Mouse (Mus musculus) midbrain, embryonic 16.5 days (tissue): ENCODE results near the gene Arfip1. TPM values are rescaled to one million over a fixed set of nuclear protein-coding genes. Genes with fewer than 3 reads are reported as not detected.
A peak's percentile ranks its signal among the peaks of the same experiment; 100 is the strongest.
"Not testable (repeated sequence)": the region's sequence is repeated elsewhere in the genome, so short reads cannot be mapped to it uniquely, and the experiment has no call there.

ENCODE experiments used
- ATAC-seq: fragments of 200-750 bp; cut with Nextera tagmentation; 2 replicates; pipeline ENCODE4 v1.8.0; 2017; ENCODE audit warnings: moderate TSS enrichment
- H3K27ac ChIP-seq: fragments of 300-500 bp; sonication (generic); 2 replicates; pipeline ENCODE4 v1.5.1; 2014; ENCODE audit warnings: mild to moderate bottlenecking, low read length, mixed read lengths
- H3K27me3 ChIP-seq: fragments of 300-500 bp; sonication (generic); 2 replicates; pipeline ENCODE4 v1.6.1; 2014; ENCODE audit warnings: low read depth, low read length, mixed read lengths; ENCODE audit not compliant: control insufficient read depth, insufficient read depth
- H3K36me3 ChIP-seq: fragments of 300-500 bp; sonication (generic); 2 replicates; pipeline ENCODE4 v1.6.1; 2014; ENCODE audit warnings: mild to moderate bottlenecking, low read length, moderate library complexity, mixed read lengths; ENCODE audit not compliant: control insufficient read depth, insufficient read depth
- H3K4me1 ChIP-seq: fragments of 300-500 bp; sonication (generic); 2 replicates; pipeline ENCODE4 v1.6.1; 2014; ENCODE audit warnings: mild to moderate bottlenecking, low read length, mixed read lengths; ENCODE audit not compliant: control insufficient read depth, insufficient read depth
- H3K4me2 ChIP-seq: fragments of 300-500 bp; sonication (generic); 2 replicates; pipeline ENCODE4 v1.6.1; 2014; ENCODE audit warnings: mild to moderate bottlenecking, low read length, mixed read lengths
- H3K4me3 ChIP-seq: fragments of 300-500 bp; sonication (generic); 2 replicates; pipeline ENCODE4 v1.5.1; 2014; ENCODE audit warnings: low read depth, mild to moderate bottlenecking, low read length, moderate library complexity, mixed read lengths
- H3K9ac ChIP-seq: fragments of 300-500 bp; sonication (generic); 2 replicates; pipeline ENCODE4 v1.6.1; 2014; ENCODE audit warnings: low read depth, low read length, mixed read lengths
- H3K9me3 ChIP-seq: fragments of 300-500 bp; sonication (generic); replicated peaks from 2 replicates; pipeline ENCODE4 v1.6.1; 2014; ENCODE audit warnings: mild to moderate bottlenecking, low read length, mixed read lengths; ENCODE audit not compliant: control insufficient read depth, poor library complexity, severe bottlenecking
- WGBS: fragments of 180-500 bp; shearing (Covaris S2); extraction: QIAGEN DNeasy Blood & Tissue Kit; methylation state at CpG from one replicate; pipeline ENCODE4 v1.1.7; 2014; 5-methylcytosine and 5-hydroxymethylcytosine counted together
- polyA plus RNA-seq: library from polyadenylated mRNA; unstranded; fragments of >200 nt; fragmentation: Nextera tagmentation; extraction: Ambion mirVana; gene quantifications from 2 replicates; pipeline ENCODE4 v1.2.1, GENCODE M21; 2015

Gene Arfip1
- polyA plus RNA-seq, 1 experiment from 2014 or later: 22.1 TPM

DNA sequence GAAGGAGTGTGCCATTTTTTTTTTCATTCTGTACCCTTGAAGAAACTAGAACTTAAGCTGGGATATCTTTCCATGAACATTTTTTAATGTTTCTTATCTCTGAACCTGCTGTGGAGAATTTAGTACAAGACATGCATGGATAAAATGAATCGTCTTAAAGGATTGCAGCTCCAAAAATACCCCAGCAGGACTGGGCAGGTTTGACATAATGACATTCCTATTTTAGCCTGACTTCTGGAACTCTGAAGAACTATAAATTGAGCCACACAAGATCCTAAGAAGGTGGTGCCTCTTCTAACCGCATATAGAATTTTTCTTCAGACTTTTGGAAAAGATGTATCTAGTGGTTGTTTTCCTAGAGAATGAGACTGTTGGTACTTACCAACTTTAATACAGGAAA, 10.8 kb upstream of the Arfip1 start, which contains the start of gene Tigd4:
Tigd4 (plus strand) TSS at position 301 of the 400 bp plus-strand sequence.
- Histone ChIP-seq H3K9me3 (no peaks in the 10 kb centered on the region), H3K4me1 (peaks cover 7% of the 10 kb centered on the region), H3K36me3 (no peaks in the 10 kb centered on the region), H3K9ac (no peak within 1 kb of the TSS), H3K4me2 (no peak within 1 kb of the TSS), H3K27ac (no peak within 1 kb of the TSS), H3K27me3 (peaks cover 6% of the 10 kb centered on the region), H3K4me3 (no peak within 1 kb of the TSS)
- no peak for ATAC-seq
- WGBS: 89% methylated on average over 2 of the region's 2 CpGs

GRCm38 (mm10) chr3:84586736-84587135, 4.3 kb upstream of the Arfip1 start:
- Histone ChIP-seq H3K27me3 (no peaks in the 10 kb centered on the region), H3K9me3 (no peaks in the 10 kb centered on the region), H3K4me1 (peaks cover 10% of the 10 kb centered on the region), H3K4me2 (no peak overlapping the region), H3K36me3 (no peaks in the 10 kb centered on the region), H3K27ac (no peak overlapping the region), H3K4me3 (no peak overlapping the region), H3K9ac (no peak overlapping the region)
- WGBS: 64% methylated on average over 5 of the region's 5 CpGs
- ATAC-seq: no peak

GRCm38 (mm10) chr3:84582913-84583276, 470 bp upstream of the Arfip1 start:
- H3K27ac ChIP-seq: peak overlapping the region; percentile 89
- H3K36me3 ChIP-seq: no peaks in the 10 kb centered on the region
- H3K4me2 ChIP-seq: peak overlapping the region; percentile 93
- WGBS: under 1% methylated on average over 27 of the region's 27 CpGs
- H3K27me3 ChIP-seq: no peaks in the 10 kb centered on the region
- H3K4me3 ChIP-seq: peak overlapping the region; percentile 70
- peak; percentile 77 for ATAC-seq
- no peaks in the 10 kb centered on the region for H3K9me3 ChIP-seq
- peaks cover 23% of the 10 kb centered on the region for H3K4me1 ChIP-seq
- peak overlapping the region; percentile 86 for H3K9ac ChIP-seq

GRCm38 (mm10) chr3:84581696-84582022, 766 bp downstream of the Arfip1 start:
- peak overlapping the region; percentile 86 for H3K9ac ChIP-seq
- peaks cover 23% of the 10 kb centered on the region for H3K4me1 ChIP-seq
- no peak for ATAC-seq
- H3K27ac ChIP-seq: peak overlapping the region; percentile 89
- no peaks in the 10 kb centered on the region for H3K9me3 ChIP-seq
- no peaks in the 10 kb centered on the region for H3K27me3 ChIP-seq
- 3% methylated on average over 4 of the region's 4 CpGs for WGBS
- peak overlapping the region; percentile 70 for H3K4me3 ChIP-seq
- no peaks in the 10 kb centered on the region for H3K36me3 ChIP-seq
- peak overlapping the region; percentile 93 for H3K4me2 ChIP-seq

GRCm38 (mm10) chr3:84580716-84581115, 1.7 kb downstream of the Arfip1 start:
- Histone ChIP-seq H3K27ac (no peak overlapping the region), H3K9ac (no peak overlapping the region), H3K4me3 (no peak overlapping the region), H3K36me3 (no peaks in the 10 kb centered on the region), H3K4me1 (peaks cover 23% of the 10 kb centered on the region), H3K9me3 (no peaks in the 10 kb centered on the region), H3K4me2 (peak overlapping the region; percentile 93), H3K27me3 (no peaks in the 10 kb centered on the region)
- 69% methylated on average over 4 of the region's 4 CpGs for WGBS
- no peak for ATAC-seq

DNA sequence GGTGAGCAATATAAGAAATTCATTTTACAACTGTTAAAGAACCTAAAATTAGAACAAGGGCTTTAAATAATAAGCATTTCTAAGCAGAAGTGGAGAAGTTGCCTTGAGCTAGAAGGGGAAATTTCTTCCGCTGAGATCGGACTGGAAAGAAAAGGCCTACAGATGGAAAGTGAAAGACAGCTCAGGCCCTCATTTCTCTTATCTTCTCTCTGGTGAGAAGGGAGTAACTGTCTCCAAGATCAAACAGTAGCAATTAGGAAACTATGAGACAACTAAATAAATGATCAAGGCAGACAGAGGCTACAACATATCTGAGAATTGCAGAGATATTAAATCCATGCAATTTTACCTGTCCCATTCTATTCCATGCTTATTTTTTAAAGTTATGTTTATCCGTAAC, 11.9 kb downstream of the Arfip1 start:
- Histone ChIP-seq H3K4me1 (no peaks in the 10 kb centered on the region), H3K36me3 (no peaks in the 10 kb centered on the region), H3K9ac (no peak overlapping the region), H3K27me3 (no peaks in the 10 kb centered on the region), H3K27ac (no peak overlapping the region), H3K4me2 (no peak overlapping the region), H3K4me3 (no peak overlapping the region), H3K9me3 (no peaks in the 10 kb centered on the region)
- no peak for ATAC-seq
- 89% methylated on average over 3 of the region's 3 CpGs for WGBS

DNA sequence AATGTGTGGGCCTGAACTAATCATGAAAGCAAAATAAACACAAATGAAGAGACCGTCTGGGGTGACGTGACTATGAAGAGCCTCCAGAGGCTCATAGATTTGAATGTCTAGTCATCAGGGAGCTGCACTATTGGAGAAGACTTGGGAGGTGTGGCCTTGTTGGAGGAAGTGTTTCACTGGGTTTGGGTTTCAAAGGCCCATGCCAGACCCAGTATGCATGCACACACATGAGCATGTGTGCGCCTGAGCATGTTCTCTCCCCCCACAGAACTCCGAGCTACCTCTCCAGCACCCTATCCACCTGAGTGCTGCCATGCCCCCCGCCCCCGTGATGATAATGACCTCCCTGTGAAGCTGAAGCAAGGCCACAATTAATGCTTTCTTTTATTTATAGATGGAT, 12.8 kb downstream of the Arfip1 start:
- no peaks in the 10 kb centered on the region for H3K27me3 ChIP-seq
- no peak overlapping the region for H3K27ac ChIP-seq
- no peak for ATAC-seq
- H3K4me3 ChIP-seq: no peak overlapping the region
- no peaks in the 10 kb centered on the region for H3K9me3 ChIP-seq
- H3K4me1 ChIP-seq: no peaks in the 10 kb centered on the region
- H3K9ac ChIP-seq: no peak overlapping the region
- WGBS: 86% methylated on average over 6 of the region's 6 CpGs
- H3K36me3 ChIP-seq: no peaks in the 10 kb centered on the region
- H3K4me2 ChIP-seq: no peak overlapping the region

DNA sequence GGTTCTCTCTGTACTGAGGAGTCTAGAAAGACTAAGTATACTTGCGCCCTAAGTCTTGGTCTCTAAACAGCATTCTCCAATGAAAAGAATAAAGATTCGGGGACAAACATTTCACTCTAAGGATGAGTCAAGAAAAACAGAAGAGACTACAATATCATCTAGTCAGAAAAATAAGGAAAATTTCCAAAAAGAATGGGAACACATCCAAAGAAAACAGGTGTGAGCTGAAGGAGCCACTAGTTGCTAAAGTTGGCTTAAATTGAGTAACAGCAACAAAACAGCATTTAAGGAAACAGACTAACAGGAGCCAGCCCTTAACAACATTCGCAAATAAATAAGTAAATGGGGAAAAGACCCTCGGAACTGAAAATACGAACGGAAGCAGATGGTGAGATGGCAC, 13.9 kb downstream of the Arfip1 start:
- Histone ChIP-seq H3K27me3 (no peaks in the 10 kb centered on the region), H3K27ac (no peak overlapping the region), H3K9ac (no peak overlapping the region), H3K9me3 (no peaks in the 10 kb centered on the region), H3K4me1 (no peaks in the 10 kb centered on the region), H3K36me3 (no peaks in the 10 kb centered on the region), H3K4me2 (no peak overlapping the region), H3K4me3 (no peak overlapping the region)
- no peak for ATAC-seq
- WGBS: 97% methylated on average over 6 of the region's 6 CpGs

GRCm38 (mm10) chr3:84563415-84563814, 19.0 kb downstream of the Arfip1 start:
- Histone ChIP-seq H3K4me1 (no peaks in the 10 kb centered on the region), H3K9ac (no peak overlapping the region), H3K4me3 (no peak overlapping the region), H3K36me3 (no peaks in the 10 kb centered on the region), H3K4me2 (no peak overlapping the region), H3K9me3 (no peaks in the 10 kb centered on the region), H3K27ac (no peak overlapping the region), H3K27me3 (no peaks in the 10 kb centered on the region)
- 95% methylated on average over 4 of the region's 4 CpGs for WGBS
- ATAC-seq: no peak

GRCm38 (mm10) chr3:84562911-84563310, 19.5 kb downstream of the Arfip1 start:
- not testable (repeated sequence) for H3K27ac ChIP-seq, H3K36me3 ChIP-seq, ATAC-seq, H3K4me3 ChIP-seq, H3K9ac ChIP-seq, H3K4me2 ChIP-seq, H3K27me3 ChIP-seq, H3K9me3 ChIP-seq, H3K4me1 ChIP-seq
- WGBS: 97% methylated on average over 2 of the region's 2 CpGs
